ENCODE assay signal across 25 mouse cellular contexts in the genomic region with DNA sequence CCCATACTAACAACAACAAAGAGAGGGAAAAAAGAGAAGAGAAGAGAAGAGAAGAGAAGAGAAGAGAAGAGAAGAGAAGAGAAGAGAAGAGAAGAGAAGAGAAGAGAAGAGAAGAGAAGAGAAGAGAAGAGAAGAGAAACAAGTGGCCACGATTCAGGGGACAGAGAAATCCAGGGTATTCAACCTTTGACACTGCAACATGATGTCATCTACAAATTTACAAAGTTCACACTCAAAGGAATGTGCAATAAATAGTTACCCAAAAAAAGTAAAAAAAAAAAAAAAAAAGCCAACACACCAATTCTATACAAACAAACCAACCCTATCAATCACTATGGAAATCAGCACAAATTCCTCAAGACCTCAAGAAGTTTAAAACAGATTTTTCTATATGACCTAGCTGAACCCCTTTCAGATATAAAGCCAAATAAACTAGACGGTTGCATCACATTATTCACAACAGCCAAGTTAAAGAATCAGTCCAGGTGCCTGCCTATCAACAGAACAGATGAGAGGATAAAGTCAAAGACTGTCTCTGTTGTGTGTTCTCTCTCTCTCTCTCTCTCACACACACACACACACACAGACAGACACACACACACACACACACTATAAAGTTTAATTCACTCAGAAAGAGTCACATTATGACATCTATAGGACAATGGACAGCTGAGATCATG.
"Had no signal": no experiment of that assay in that cellular context is flagged by ENCODE, and none has a peak within 500 bp of the region (broad histone marks: within the 10 kb centered on the region; RNA-seq: fewer than 3 reads in every experiment).

No protein-coding gene starts in this region.

- H3K9me3 ChIP-seq: heart, embryonic 10.5 days; heart, embryonic 12.5 days; hindbrain, embryonic 10.5 days; hindbrain, embryonic 12.5 days; intestine, embryonic 15.5 days; limb, embryonic 10.5 days; limb, embryonic 12.5 days; liver, embryonic 13.5 days had no signal

- H3K27me3 ChIP-seq: heart, embryonic 12.5 days; hindbrain, embryonic 12.5 days; intestine, embryonic 15.5 days; limb, embryonic 12.5 days; liver, embryonic 13.5 days had no signal

- H3K4me1 ChIP-seq: heart, embryonic 10.5 days; heart, embryonic 12.5 days; hindbrain, embryonic 10.5 days; hindbrain, embryonic 12.5 days; intestine, embryonic 15.5 days; limb, embryonic 10.5 days; limb, embryonic 12.5 days; liver, embryonic 13.5 days had no signal

- H3K4me2 ChIP-seq: heart, embryonic 12.5 days; hindbrain, embryonic 12.5 days; hindbrain, embryonic 14.5 days; intestine, embryonic 15.5 days; limb, embryonic 12.5 days; liver, embryonic 13.5 days had no signal

- H3K4me3 ChIP-seq: gastrocnemius, adult 2 months; heart, embryonic 10.5 days; heart, embryonic 12.5 days; hindbrain, embryonic 10.5 days; hindbrain, embryonic 12.5 days; intestine, embryonic 15.5 days; layer of hippocampus, adult 2 months; left cerebral cortex, adult 2 months; limb, embryonic 10.5 days; limb, embryonic 12.5 days; liver, embryonic 13.5 days had no signal

- DNase-seq: gastrocnemius, adult 2 months; gastrocnemius, postnatal 10 days; gastrocnemius, postnatal 25 days; heart, adult 18-20 months; heart, postnatal 10 days; heart, postnatal 4 days; kidney, adult 18-20 months; kidney, adult 8-10 months; kidney, postnatal 10 days; kidney, postnatal 25 days; kidney, postnatal 4 days; liver, embryonic 13.5 days had no signal

- ATAC-seq: hindbrain, embryonic 16.5 days; inflammation-experienced regulatory T-cells, adult 6 months; intestine, embryonic 15.5 days; intestine, postnatal 0 days had no signal

- H3K36me3 ChIP-seq: liver, embryonic 13.5 days had no signal

- H3K9ac ChIP-seq: heart, embryonic 12.5 days; hindbrain, embryonic 12.5 days; hindbrain, embryonic 14.5 days; intestine, embryonic 15.5 days; limb, embryonic 12.5 days; liver, embryonic 13.5 days had no signal

- H3K27ac ChIP-seq: gastrocnemius, adult 2 months; heart, embryonic 10.5 days; hindbrain, embryonic 10.5 days; hindbrain, embryonic 12.5 days; hindbrain, embryonic 14.5 days; intestine, embryonic 15.5 days; layer of hippocampus, adult 2 months; left cerebral cortex, adult 2 months; limb, embryonic 10.5 days; limb, embryonic 12.5 days; liver, embryonic 13.5 days had no signal
